Mouse (Mus musculus): ENCODE data around the gene Hebp1.

Hebp1 gene

GRCm38 (mm10) chr6:135196707-135197106 lies 1.1 kb downstream of the Hebp1 start:
- no peak for DNase-seq

- no peak for DNase-seq
These were observed 2.9 kb downstream of the Hebp1 start for GRCm38 (mm10) chr6:135194907-135195306.

- DNase-seq: no peak
These were observed 4.1 kb downstream of the Hebp1 start for GRCm38 (mm10) chr6:135193733-135194132.

- DNase-seq: no peak
These were observed 4.8 kb downstream of the Hebp1 start for GRCm38 (mm10) chr6:135192993-135193392.

- no peak for DNase-seq
These were observed 5.9 kb downstream of the Hebp1 start for GRCm38 (mm10) chr6:135191906-135192305.

GRCm38 (mm10) chr6:135190122-135190521 lies 7.7 kb downstream of the Hebp1 start:
- no peak for DNase-seq

- no peak for DNase-seq
These were observed 9.2 kb downstream of the Hebp1 start for GRCm38 (mm10) chr6:135188629-135189028.

- DNase-seq: no peak
These were observed 10.5 kb downstream of the Hebp1 start for GRCm38 (mm10) chr6:135187076-135187917.

- no peak for DNase-seq
These were observed 13.9 kb downstream of the Hebp1 start for GRCm38 (mm10) chr6:135183961-135184360.

GRCm38 (mm10) chr6:135182925-135183324 lies 14.9 kb downstream of the Hebp1 start:
- no peak for DNase-seq

- DNase-seq: no peak
These were observed 19.2 kb downstream of the Hebp1 start for GRCm38 (mm10) chr6:135178599-135178998.

- DNase-seq: no peak
These were observed 20.6 kb downstream of the Hebp1 start for GRCm38 (mm10) chr6:135177271-135177670.

GRCm38 (mm10) chr6:135175014-135175413 lies 22.8 kb downstream of the Hebp1 start:
- DNase-seq: peak; percentile 37

- no peak for DNase-seq
These were observed 26.1 kb downstream of the Hebp1 start for GRCm38 (mm10) chr6:135171736-135172135.

GRCm38 (mm10) chr6:135169246-135169645 lies 28.6 kb downstream of the Hebp1 start:
- DNase-seq: no peak

- no peak for DNase-seq
These were observed 29.4 kb downstream of the Hebp1 start for GRCm38 (mm10) chr6:135168471-135168870.

- DNase-seq: peak; percentile 79
These were observed 30.2 kb downstream of the Hebp1 start for GRCm38 (mm10) chr6:135167380-135168311.

GRCm38 (mm10) chr6:135166712-135167111 lies 31.1 kb downstream of the Hebp1 start:
- no peak for DNase-seq

GRCm38 (mm10) chr6:135166262-135166661 lies 31.6 kb downstream of the Hebp1 start:
- no peak for DNase-seq

- no peak for DNase-seq
These were observed 32.1 kb downstream of the Hebp1 start for GRCm38 (mm10) chr6:135165706-135166105.

- DNase-seq: no peak
These were observed 32.6 kb downstream of the Hebp1 start for GRCm38 (mm10) chr6:135165191-135165590.

GRCm38 (mm10) chr6:135162861-135163260 lies 35.0 kb downstream of the Hebp1 start:
- DNase-seq: no peak

GRCm38 (mm10) chr6:135162311-135162710 lies 35.5 kb downstream of the Hebp1 start:
- DNase-seq: no peak

- no peak for DNase-seq
These were observed 36.5 kb downstream of the Hebp1 start for GRCm38 (mm10) chr6:135161356-135161755.
